Mouse (Mus musculus): Measurements from ENCODE around the gene Polr3c.

DNA sequence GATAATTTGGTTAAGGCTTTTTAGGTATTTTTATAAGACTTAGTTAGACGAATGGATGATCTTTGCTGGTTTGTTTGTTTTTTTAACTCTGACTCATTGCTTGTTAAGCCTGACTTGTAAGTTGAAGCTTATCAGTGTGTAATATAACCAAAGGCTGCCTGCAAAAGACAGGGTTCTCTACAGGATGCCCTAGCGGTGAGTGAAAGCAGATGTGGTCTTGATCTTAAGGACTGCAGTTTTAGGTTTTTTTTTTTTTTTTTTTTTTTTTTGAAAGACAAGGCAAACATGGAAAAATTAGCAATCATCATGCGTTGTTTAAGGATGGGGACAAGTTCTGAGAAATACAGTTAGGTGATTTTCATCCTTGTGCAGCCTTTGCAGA lies 2.0 kb upstream of the Polr3c start:
- no peak for TF ChIP-seq GATA1 (IDR thresholded peaks at IDR 0.05; ENCODE audit: borderline replicate concordance, low read length)
- TF ChIP-seq FLI1 (IDR thresholded peaks at IDR 0.05; ENCODE audit: low read length), result no peak

Measured in megakaryocyte, embryonic 14.5 days (primary cell).